Mouse (Mus musculus) midbrain, embryonic 14.5 days (tissue): ENCODE data around the gene Cdca4. TPM values are rescaled to one million over a fixed set of nuclear protein-coding genes. Genes with fewer than 3 reads are reported as not detected.

ENCODE experiments used
- ATAC-seq: fragments of 200-750 bp; cut with Nextera tagmentation; 2 replicates; pipeline ENCODE4 v1.8.0; 2017; ENCODE audit warnings: moderate number of reproducible peaks, moderate library complexity; ENCODE audit not compliant: low FRiP score, low TSS enrichment
- DNase-seq: peaks from one replicate; pipeline ENCODE4 v3.0.0-alpha.2; 2015
- H3K27ac ChIP-seq: fragments of 300-500 bp; sonication (generic); replicated peaks from 2 replicates; pipeline ENCODE4 v1.5.1; 2014; ENCODE audit warnings: mild to moderate bottlenecking, low read depth, low read length, moderate library complexity
- H3K27me3 ChIP-seq: fragments of 300-500 bp; sonication (generic); 2 replicates; pipeline ENCODE4 v1.6.1; 2014; ENCODE audit warnings: low read length, control low read depth, mixed read lengths; ENCODE audit not compliant: control insufficient read depth, insufficient read depth
- H3K36me3 ChIP-seq: fragments of 300-500 bp; sonication (generic); 2 replicates; pipeline ENCODE4 v1.6.1; 2014; ENCODE audit warnings: low read length, control low read depth; ENCODE audit not compliant: control insufficient read depth, insufficient read depth
- H3K4me1 ChIP-seq: fragments of 300-500 bp; sonication (generic); 2 replicates; pipeline ENCODE4 v1.6.1; 2014; ENCODE audit warnings: mild to moderate bottlenecking, antibody characterized with exemption, low read length, control low read depth; ENCODE audit not compliant: control insufficient read depth, insufficient read depth
- H3K4me2 ChIP-seq: fragments of 300-500 bp; sonication (generic); 2 replicates; pipeline ENCODE4 v1.6.1; 2014; ENCODE audit warnings: mild to moderate bottlenecking, low read length, moderate library complexity
- H3K4me3 ChIP-seq: fragments of 300-500 bp; sonication (generic); replicated peaks from 2 replicates; pipeline ENCODE4 v1.5.1; 2014; ENCODE audit warnings: low read depth, low read length
- H3K9ac ChIP-seq: fragments of 300-500 bp; sonication (generic); replicated peaks from 2 replicates; pipeline ENCODE4 v1.6.1; 2014; ENCODE audit warnings: mild to moderate bottlenecking, low read length, moderate library complexity
- H3K9me3 ChIP-seq: fragments of 300-500 bp; sonication (generic); 2 replicates; pipeline ENCODE4 v1.6.1; 2016; ENCODE audit warnings: low read length, control low read depth, mixed read lengths; ENCODE audit not compliant: control insufficient read depth
- WGBS: fragments of 180-500 bp; shearing (Covaris S2); extraction: QIAGEN DNeasy Blood & Tissue Kit; methylation state at CpG from one replicate; pipeline ENCODE4 v1.1.7; 2014; 5-methylcytosine and 5-hydroxymethylcytosine counted together
- polyA plus RNA-seq: library from polyadenylated mRNA; unstranded; fragments of >200 nt; fragmentation: Nextera tagmentation; extraction: Ambion mirVana; gene quantifications from 2 replicates; pipeline ENCODE4 v1.2.1, GENCODE M21; 2014

Gene Cdca4
- polyA plus RNA-seq, 1 experiment from 2014 or later: 60.8 TPM

GRCm38 (mm10) chr12:112861911-112862321 lies 32.7 kb upstream of the Cdca4 start:
- no peak overlapping the region for H3K4me2 ChIP-seq

DNA sequence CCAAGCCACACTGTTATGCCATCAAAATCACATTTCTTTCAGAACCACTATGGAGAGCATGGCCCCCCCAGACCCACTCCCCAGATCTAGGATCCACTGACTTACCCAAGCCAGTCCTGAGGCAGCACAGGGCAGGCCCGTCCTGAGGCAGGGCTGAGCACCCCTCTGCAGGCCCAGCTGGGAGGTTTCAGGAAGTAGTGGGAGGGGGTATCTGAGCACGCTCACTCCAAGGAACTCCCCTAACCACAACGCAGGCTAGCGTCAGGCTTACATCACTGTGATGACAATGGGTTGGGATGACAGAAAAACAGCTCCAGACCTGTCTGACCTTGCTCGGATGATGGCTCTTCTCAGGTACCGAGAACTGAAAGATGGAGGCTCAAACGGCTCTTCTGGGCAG lies 31.5 kb upstream of the Cdca4 start:
- Histone ChIP-seq H3K4me3 (no peak overlapping the region), H3K9me3 (no peaks in the 10 kb centered on the region), H3K36me3 (no peaks in the 10 kb centered on the region), H3K4me2 (no peak overlapping the region), H3K9ac (no peak overlapping the region), H3K4me1 (no peaks in the 10 kb centered on the region), H3K27ac (no peak overlapping the region), H3K27me3 (no peaks in the 10 kb centered on the region)
- DNase-seq (no peak), ATAC-seq (no peak)
- 75% methylated on average over 7 of the region's 7 CpGs for whole genome bisulfite sequencing

More at GRCm38 (mm10) chr12:112861911-112862321, 32.7 kb upstream of the Cdca4 start:
- Histone ChIP-seq H3K27ac (no peak overlapping the region), H3K9me3 (no peaks in the 10 kb centered on the region), H3K36me3 (no peaks in the 10 kb centered on the region), H3K9ac (no peak overlapping the region), H3K4me1 (no peaks in the 10 kb centered on the region), H3K27me3 (no peaks in the 10 kb centered on the region), H3K4me3 (no peak overlapping the region)
- WGBS: 57% methylated on average over 9 of the region's 9 CpGs
- ATAC-seq: no peak
- DNase-seq: no peak

- no peak overlapping the region for H3K4me2 ChIP-seq
- DNase-seq (no peak), ATAC-seq (no peak)
- no peak overlapping the region for H3K9ac ChIP-seq
- no peaks in the 10 kb centered on the region for H3K27me3 ChIP-seq
- no peaks in the 10 kb centered on the region for H3K36me3 ChIP-seq
- H3K27ac ChIP-seq: no peak overlapping the region
- H3K4me1 ChIP-seq: no peaks in the 10 kb centered on the region
- no peaks in the 10 kb centered on the region for H3K9me3 ChIP-seq
- 83% methylated on average over 8 of the region's 8 CpGs for WGBS
- H3K4me3 ChIP-seq: no peak overlapping the region
Measured at GRCm38 (mm10) chr12:112859930-112860329, 30.7 kb upstream of the Cdca4 start.

- DNase-seq (no peak), ATAC-seq (no peak)
- H3K4me3 ChIP-seq: no peak overlapping the region
- H3K4me2 ChIP-seq: no peak overlapping the region
- no peaks in the 10 kb centered on the region for H3K9me3 ChIP-seq
- H3K9ac ChIP-seq: no peak overlapping the region
- no peaks in the 10 kb centered on the region for H3K4me1 ChIP-seq
- no peak overlapping the region for H3K27ac ChIP-seq
- 91% methylated on average over 9 of the region's 9 CpGs for WGBS
- no peaks in the 10 kb centered on the region for H3K27me3 ChIP-seq
- no peaks in the 10 kb centered on the region for H3K36me3 ChIP-seq
Measured at GRCm38 (mm10) chr12:112858581-112859336, 29.5 kb upstream of the Cdca4 start.

DNA sequence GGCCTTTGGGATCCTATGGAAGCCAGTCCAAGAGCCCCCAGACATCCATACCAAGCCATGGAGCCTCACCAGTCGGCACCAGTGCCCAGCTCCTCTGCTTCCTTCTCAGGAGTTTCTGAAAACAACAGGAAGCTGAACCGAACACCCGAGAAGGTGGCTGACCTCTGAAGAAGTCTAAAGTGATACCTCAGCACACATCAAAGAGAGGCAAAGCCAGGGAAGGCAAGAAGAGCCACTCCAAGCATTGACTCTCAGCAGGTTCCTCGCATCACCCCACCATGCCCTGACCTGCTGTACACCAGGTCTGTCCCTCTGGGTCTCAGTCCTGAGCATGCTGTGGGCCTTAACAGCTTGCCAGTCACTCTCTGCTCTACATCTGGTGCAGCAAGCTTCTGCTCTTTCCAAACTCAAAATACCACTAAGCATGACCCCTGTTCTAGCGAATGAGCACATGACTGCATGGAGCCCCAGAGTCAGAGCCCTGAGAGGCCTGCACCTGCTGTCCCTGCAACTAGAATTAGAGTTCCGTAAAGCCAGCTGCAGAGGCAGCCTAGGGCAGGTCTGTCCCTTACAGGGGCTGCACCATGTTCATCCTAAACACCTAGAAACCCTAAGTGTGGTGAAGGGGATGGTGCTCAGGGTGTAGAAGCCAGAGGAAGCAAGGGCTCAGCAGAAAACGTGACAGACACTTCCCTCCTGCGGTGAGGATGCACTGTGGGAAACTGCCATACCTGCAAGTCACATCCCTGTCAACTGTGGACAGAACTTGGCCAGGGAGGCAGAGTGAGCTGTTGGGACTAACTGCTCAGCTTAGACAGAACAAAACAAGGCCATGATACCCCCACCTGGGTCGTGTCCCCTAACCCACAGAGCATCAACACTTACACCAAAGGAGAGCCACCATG lies 28.1 kb upstream of the Cdca4 start:
- no peaks in the 10 kb centered on the region for H3K36me3 ChIP-seq
- WGBS: 75% methylated on average over 9 of the region's 9 CpGs
- no peaks in the 10 kb centered on the region for H3K9me3 ChIP-seq
- ATAC-seq (no peak), DNase-seq (no peak)
- H3K27ac ChIP-seq: no peak overlapping the region
- no peak overlapping the region for H3K4me2 ChIP-seq
- no peaks in the 10 kb centered on the region for H3K4me1 ChIP-seq
- no peaks in the 10 kb centered on the region for H3K27me3 ChIP-seq
- no peak overlapping the region for H3K4me3 ChIP-seq
- H3K9ac ChIP-seq: no peak overlapping the region

GRCm38 (mm10) chr12:112856338-112856737 lies 27.1 kb upstream of the Cdca4 start:
- no peaks in the 10 kb centered on the region for H3K36me3 ChIP-seq
- 86% methylated on average over 3 of the region's 3 CpGs for WGBS

DNA sequence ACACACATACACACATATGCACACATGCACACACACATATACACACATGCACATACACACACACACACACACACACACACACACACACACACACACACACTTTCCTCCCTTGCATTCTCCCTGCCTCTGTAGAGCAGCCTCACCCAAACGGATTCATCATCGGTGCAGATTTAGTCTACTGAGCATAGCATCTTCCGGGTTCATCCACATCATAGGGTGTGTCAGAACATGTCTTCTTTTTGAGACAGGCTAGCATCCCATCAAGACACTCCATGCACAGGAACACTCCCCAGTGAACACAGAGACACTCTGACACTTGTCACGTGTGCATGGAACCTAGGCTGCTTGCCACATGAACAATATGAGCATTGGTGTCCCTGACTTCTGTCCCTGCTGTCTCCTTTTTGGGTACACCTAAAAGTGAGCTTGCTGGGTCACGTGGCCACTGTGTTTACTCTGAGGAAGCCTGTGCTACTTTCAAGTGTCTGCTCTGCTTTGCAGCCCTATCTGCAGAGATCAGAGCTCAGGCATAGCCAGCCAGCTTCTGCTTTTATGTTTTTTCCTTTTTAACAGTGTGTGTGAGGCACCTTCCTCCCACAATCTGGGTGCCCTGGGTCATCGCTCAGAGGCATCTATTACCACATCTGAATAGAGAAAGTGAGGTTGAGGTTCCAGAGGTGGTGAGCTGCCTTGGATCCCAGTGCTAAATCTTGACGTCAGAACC lies 25.5 kb upstream of the Cdca4 start:
- Histone ChIP-seq H3K4me2 (no peak overlapping the region), H3K27me3 (no peaks in the 10 kb centered on the region), H3K36me3 (no peaks in the 10 kb centered on the region), H3K27ac (no peak overlapping the region), H3K9me3 (no peaks in the 10 kb centered on the region), H3K9ac (no peak overlapping the region), H3K4me1 (no peaks in the 10 kb centered on the region), H3K4me3 (no peak overlapping the region)
- no peak for DNase-seq
- no peak for ATAC-seq
- WGBS: 81% methylated on average over 7 of the region's 7 CpGs

More at GRCm38 (mm10) chr12:112856338-112856737, 27.1 kb upstream of the Cdca4 start:
- Histone ChIP-seq H3K4me1 (no peaks in the 10 kb centered on the region), H3K4me2 (no peak overlapping the region), H3K27me3 (no peaks in the 10 kb centered on the region), H3K9ac (no peak overlapping the region), H3K9me3 (no peaks in the 10 kb centered on the region), H3K4me3 (no peak overlapping the region), H3K27ac (no peak overlapping the region)
- ATAC-seq (no peak), DNase-seq (no peak)

- no peak for DNase-seq
- WGBS: 89% methylated on average over 11 of the region's 11 CpGs
- no peaks in the 10 kb centered on the region for H3K9me3 ChIP-seq
Measured at GRCm38 (mm10) chr12:112853050-112853729, 24.0 kb upstream of the Cdca4 start.

More at GRCm38 (mm10) chr12:112853050-112853729, 24.0 kb upstream of the Cdca4 start:
- Histone ChIP-seq H3K36me3 (no peaks in the 10 kb centered on the region), H3K9ac (no peak overlapping the region), H3K27ac (no peak overlapping the region), H3K27me3 (no peaks in the 10 kb centered on the region), H3K4me1 (no peaks in the 10 kb centered on the region), H3K4me2 (no peak overlapping the region), H3K4me3 (no peak overlapping the region)
- ATAC-seq: no peak
